Mouse (Mus musculus): ENCODE data around the gene Plekha6.
A peak's percentile ranks its signal among the peaks of the same experiment; 100 is the strongest.

The Plekha6 gene

DNA sequence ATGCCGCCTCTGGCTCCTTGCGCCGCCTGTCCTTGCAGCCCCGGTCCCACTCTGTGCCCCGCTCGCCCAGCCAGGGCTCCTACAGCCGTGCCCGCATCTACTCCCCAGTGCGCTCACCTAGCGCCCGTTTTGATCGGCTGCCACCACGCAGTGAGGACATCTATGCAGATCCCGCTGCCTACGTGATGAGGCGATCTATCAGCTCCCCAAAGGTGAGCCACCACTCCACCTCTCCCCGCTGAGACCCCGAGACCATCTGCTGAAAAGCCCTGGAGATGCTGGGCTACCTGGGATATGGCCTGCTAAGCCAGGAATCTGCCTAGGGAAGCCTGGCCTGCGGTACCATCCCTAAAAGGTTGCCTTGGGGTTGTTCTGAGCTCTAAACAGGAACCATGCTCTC lies 110.2 kb downstream of the Plekha6 start:
- DNase-seq (ENCODE audit: low read depth, low spot score), result no peak

DNA sequence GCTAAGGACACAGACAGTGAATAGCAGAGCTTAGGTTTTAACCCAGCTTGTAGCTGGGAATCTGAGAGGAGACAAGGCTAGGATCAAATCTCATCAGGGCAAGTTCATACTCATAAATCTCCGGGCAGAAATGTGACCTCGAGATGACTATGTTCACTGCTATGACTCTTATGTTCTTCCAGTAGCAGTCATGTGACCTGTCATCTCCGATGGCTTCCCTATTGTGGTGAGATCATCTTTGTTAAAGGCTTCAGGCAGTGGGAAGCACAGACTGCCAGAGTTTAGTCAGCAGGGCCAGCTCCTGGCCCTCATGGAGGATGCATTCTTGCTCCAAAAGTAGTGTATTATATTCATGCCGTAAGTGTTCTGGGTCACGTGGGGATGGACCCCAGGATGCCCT lies 113.0 kb downstream of the Plekha6 start:
- DNase-seq (ENCODE audit: low read depth, low spot score), result no peak

DNA sequence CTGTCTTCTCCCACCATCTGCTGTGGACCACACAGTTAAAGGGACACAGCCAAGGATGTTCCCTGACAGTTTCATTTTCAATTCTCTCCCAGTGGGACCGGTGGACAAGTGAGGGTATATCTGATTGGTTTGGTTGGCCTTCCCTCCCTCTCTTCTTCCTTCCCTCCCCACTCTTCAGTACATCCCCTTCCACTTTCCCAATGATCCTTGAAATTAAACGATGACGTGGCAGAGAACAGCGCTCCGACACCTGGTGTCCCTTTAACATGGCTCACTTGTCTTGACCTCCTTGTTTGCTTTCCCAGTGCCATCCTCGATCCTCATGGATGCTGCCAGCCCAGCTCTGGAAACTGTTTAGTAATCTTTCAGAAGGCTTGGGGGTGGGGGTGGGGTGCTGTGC lies 114.5 kb downstream of the Plekha6 start:
- DNase-seq (ENCODE audit: low read depth, low spot score), result no peak

DNA sequence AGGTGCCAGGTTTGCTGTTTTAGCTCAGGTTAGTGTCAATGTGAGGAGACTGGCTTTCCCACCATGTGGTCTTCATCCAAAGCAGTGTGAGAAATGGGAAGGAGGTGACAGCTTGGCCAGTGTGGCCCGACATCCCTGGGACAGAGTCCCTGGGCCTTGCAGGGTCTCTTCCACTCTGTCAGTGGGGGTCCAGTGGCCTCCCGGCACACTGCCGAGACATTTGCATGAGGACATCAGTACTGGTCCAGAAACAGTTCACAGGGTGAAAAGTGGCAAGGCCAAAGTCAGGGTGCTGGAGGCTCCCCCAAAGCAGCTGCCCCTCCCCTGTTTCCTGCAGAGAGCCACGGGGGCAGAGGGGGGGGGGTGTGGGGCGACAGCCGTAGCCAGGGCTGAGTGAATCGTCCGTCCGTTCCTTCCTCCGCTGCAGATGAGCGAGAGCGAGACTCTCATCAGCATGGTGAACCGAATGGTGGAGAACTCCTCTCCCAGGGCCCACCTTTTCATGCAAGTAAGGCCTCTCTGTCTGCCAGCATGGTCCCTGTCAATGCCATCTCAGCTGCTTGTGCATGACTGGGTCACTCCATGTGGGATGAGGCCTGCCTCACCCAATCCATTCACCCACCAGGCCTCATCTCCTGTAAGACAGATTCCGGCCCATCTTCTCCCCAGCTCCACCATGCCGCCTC lies 115.1 kb downstream of the Plekha6 start:
- no peak for DNase-seq (ENCODE audit: low read depth, low spot score)

DNA sequence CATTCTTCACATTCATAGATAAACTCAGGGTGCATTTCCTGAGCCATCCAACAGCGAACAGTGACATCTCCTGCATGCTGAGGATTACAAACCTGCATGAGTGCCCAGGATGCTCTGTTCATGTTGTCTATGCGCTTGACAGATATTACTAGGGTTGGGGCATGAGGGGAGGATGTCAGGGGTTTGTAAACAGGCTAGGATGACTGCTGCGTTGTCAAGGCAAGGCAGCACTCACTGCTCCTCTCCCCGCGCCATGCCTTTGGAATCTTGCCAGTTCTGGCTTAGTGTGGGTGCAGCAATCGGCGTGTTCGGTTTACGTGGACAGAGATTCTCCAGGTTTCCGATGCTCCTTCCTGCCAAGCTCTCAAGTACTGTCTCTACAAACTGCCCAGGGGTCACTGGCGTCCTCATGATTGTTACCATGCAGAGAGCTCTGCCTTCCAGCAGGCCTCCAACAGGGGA lies 115.7 kb downstream of the Plekha6 start:
- DNase-seq (ENCODE audit: low read depth, low spot score), result no peak

DNA sequence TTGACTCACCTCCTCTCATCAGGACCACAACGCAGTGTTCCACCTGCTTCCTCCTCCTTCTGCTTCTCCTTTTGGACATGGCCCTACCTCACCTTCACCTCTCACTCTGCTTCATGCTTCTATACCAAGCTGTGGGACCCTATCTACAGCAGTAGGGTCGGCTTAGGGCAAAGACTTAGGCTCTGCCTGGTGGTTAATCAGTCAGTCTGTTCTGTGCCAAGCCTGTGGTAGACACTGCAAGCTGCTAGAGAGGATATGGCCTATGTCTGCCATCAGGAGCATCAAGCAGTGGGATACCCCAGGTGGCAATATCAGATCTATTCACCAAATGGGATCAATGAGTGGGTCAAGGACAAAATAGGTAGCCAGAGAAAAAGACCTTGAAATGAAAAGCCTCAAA lies 116.5 kb downstream of the Plekha6 start:
- DNase-seq (ENCODE audit: low read depth, low spot score), result no peak

DNA sequence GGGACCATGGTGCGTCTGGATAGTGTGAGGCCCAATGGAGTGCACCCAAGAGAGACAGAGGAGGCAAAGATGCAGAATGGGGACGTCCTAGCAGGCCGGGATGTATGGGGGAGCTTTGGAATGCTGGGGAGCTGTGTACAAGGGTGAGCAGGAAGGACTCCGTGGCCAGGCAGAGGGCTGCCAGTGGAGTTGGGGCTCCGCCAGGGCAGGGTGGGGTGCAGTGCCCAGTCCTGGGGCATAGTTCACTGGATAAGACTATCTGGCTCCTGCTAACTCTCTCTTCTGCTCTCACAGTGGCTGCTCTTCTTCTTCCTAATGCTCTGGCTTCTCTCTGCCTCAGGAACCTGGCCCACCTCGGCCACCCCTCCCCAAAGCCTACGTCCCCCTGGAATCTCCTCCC lies 121.9 kb downstream of the Plekha6 start:
- DNase-seq (ENCODE audit: low read depth, low spot score), result no peak

DNA sequence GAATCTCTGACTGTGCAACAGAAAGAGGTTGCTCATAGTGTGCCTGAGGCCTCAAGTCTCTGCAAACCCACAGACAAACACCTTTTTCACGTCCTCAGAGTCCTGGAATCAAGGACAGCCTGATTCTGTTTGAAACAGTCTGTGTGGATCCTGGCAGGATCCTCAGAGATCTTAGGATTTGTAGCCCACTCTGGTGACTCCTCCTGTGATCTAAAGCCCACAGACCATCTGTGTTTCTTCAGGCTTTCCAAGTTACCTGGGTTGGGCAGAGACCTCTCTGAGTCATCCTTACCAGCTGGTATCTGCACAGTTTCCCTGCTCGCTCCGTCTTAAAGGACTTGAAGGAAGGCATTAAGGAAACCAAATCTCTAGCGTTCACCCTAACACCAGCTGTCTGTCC lies 123.0 kb downstream of the Plekha6 start:
- DNase-seq (ENCODE audit: low read depth, low spot score), result no peak

DNA sequence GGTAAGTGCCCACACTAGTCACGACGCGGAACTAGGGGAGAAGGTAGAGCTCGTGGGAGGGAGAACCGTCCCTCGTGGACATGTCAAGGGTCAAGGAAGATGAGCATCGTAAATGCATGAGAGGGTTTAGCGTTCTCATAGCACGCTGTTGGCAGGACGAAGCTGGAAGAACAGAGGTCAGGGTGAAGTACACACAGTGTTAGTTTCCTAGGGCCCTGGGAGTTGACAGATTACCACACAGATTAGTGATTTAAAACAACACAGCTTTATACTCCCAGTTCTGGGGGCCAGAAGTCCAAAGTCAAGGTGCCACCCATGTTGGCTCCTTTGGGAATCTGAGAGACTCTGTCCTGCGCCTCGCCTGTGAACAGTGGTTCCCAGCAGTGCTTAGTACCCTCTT lies 123.9 kb downstream of the Plekha6 start:
- no peak for DNase-seq (ENCODE audit: low read depth, low spot score)

DNA sequence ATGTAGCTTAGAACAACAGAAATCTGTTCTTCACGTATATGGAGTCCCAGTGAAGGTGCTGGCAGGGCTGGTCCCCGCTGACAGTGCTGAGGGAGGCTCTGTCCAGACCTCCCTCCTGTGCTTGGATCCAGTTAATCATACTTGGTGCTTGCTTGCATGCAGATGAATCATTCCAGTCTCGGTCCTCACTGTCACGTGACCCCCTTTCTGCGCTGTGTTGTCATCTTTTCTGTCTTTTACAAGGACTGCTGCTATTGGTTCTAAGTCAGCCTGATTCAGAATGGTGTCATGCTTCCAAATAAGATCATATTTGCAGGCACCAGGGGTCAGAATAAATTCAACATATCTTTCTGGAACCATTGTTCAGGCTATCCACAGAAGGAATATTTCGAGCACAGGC lies 127.9 kb downstream of the Plekha6 start:
- DNase-seq (ENCODE audit: low read depth, low spot score), result no peak

DNA sequence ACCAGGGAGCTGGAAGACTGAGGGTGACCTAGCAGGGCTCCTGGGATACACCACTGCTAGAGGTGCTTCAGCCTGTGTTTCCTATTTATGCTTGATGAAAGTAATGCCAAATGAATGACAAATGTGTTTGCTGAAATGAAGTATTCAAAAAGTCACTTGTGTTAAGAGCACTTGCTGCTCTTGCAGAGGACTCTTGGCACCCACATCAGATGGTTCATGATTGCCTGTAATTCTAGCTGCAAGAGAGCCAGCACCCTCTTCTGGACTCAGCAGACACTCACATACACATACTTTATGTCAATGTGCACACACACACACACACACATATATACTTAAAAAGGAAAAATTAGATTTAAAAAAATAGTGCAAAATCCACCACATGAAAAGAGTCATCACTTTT lies 128.6 kb downstream of the Plekha6 start:
- DNase-seq (ENCODE audit: low read depth, low spot score), result no peak

DNA sequence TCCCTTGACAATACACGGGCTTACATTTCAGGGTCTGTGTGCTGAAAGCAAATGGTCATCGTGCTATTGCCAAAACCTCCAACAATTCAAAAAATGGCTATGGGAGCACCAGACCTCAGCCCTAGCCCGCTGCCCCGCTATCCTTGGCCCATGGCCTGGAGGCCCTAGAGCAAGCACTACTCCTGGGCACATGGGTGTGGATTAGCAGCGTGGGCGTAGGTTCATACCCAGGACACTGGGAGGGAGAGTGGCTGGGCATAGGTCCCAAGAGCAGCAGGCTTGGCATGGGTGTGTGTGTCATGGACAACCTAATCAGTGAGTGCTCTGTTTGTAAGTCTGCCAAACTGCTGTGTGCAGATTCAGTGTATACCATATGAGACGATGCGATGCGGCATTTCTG lies 132.4 kb downstream of the Plekha6 start:
- DNase-seq (ENCODE audit: low read depth, low spot score), result no peak

DNA sequence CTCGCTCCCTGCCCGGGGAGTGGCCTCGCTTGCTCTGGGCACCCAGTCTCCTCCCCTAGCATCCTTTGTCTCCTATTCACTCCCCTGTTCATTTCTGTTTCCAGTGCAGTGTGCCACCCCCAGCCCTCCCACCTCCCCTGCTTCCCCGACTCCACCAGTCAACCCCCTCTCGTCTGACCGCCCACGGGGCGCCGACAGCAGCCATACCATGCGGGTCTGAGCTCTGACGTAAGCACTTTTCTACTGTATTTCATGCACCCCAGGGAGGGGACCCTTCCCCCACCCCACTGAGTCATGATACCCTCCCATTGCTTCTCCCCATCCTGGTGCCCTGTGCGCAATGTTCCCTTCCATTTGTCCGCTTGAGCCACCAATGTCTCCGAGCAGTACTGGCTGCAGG lies 134.8 kb downstream of the Plekha6 start:
- DNase-seq (ENCODE audit: low read depth, low spot score), result no peak

DNA sequence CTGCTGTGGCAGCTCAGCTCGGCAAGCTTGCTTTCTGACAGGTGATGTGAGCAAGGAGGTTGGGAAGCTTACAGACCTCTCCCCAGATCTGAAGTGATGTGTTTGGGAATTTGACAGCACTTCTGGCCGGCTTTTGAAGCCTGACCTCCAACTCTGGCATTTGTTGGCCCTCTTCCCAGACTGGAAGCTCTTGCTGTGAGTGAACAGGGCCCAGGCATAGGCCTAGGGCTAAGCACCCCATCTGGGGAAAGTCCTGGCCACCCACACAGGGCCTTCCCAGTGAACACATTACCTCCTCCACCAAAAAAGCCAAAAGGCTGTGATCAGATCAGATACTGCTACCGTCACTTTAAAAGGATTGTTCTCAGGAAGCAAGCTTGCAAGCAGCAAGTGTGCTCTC lies 138.5 kb downstream of the Plekha6 start:
- no peak for DNase-seq (ENCODE audit: low read depth, low spot score)

DNA sequence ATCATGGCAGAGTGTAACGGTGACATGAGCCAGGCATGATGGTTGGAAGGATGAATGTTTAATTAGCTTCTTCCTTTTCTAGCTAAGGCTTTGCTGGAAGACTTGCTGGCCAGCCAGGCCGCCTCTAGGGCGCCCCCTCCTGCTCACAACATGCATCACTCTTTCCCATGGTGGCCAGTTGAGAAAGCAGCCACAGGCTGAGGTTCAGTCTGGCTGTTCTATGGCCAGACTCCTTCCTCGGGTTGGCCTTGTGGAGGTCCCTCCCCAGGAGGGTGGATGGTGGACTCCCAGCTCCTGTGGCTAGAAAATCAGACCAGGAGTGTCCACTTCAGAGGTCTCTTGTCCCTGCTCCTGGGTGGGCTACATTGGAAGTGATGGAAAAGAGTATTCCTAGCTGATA lies 142.8 kb downstream of the Plekha6 start:
- peak; percentile 66 for DNase-seq (ENCODE audit: low read depth, low spot score)

DNA sequence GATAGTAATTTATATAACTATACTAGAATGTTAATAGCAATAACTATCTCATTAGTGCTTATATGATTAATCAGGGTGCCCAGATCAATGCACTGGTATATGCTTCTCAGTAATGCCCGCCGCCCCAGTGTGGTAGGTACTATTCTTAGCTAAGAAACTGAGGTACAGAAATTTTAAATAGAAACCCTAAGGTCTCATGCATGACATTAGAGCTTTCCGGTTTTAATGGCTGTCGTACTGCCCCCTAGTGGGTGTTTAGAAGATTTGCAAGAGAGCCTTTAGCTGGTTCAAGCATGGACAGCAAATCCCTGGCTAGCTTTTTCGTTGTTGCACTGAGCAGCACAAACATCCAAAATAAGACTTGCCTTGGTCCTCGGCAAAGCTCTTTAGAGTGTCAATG lies 143.3 kb downstream of the Plekha6 start:
- peak; percentile 69 for DNase-seq (ENCODE audit: low read depth, low spot score)

DNA sequence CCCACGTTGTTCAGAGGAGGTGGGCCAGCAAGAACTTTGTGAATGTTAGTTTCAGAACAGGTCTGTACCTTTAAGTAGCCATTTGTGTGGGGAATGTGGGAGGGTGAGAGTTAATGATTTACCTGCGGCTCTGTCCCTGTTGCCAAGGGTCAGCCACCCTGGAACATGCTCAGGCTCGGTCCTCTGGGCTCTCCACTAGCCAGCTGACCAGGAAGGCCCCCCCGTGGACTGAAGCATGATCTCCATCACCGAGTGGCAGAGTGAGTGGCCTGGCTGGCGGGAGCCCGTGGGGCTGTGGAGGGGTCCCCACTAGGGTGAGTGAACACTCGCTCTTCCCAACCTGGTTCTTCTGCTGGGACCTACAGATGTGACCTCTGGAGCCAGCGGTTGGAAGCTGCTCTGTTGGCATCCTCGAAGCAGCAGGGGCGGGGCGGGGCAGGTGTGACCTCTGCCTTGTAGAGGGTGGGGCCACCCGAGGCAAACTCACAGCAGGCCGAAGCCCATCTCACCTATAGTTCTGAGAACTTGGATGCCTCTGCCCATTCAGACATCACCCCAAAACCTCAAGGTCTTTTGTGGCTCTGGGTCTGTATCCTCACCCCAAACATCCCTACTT lies 145.8 kb downstream of the Plekha6 start, which contains the start of gene Golt1a:
Golt1a (plus strand) TSS at position 149 of the 616 bp plus-strand sequence.
- no peak for DNase-seq (ENCODE audit: low read depth, low spot score)

DNA sequence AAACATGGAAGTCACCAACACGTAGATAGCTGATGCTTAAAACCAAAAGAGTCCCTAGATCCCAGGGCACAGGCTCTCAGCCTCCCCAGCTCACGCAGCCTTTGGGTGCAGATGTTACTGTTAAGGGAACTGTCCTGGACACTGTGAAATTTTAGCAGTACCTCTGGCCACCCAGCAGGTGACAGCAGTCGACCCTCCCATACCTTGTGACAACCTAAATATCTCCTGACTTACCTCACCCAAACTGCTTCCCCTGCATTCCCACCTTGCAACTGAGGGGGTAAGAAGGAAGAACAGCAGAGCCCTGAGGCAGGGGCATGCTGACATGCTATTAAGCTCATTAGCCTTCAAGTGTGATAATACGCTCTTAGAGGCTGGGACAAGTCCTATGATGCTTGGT lies 147.2 kb downstream of the Plekha6 start:
- DNase-seq (ENCODE audit: low read depth, low spot score), result no peak

DNA sequence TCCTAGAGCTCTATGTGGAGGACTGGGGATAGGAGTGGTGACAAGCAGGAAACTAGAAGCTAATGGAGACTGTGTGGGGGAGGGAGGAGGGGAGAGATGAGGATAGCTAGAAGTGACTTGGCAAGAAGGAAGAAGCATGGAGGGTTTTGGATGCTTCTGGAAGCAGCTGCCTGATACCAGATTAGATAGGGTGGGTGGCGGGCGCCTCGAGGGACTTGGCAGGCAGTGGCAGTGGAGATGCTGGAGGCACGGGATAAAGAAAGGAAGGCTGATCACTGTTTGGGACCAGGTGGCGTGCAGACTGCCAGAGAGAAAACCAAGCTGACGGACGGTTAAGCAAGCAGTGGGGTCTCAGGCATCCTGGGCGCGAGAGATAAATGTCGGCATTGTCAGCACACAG lies 147.9 kb downstream of the Plekha6 start:
- no peak for DNase-seq (ENCODE audit: low read depth, low spot score)

DNA sequence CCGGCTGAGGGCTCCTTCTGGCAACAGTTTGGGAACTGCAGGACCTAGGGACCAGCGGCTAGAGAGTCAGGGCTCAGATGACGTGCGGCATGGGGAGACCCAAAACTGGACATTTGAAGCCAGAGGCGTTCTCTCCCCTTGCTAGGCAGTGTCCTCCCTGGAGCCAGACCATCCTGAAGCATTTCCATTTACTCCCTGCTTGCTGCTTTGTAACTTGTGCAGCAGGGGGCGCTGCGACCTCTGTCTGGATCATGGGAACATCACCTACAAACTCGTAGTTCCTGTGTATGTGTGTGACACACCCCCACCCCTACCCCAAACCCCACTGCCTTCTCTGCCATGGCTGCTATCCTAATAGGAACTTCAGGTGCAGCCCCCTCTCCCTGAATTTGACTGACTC lies 150.4 kb downstream of the Plekha6 start:
- peak; percentile 43 for DNase-seq (ENCODE audit: low read depth, low spot score)

DNA sequence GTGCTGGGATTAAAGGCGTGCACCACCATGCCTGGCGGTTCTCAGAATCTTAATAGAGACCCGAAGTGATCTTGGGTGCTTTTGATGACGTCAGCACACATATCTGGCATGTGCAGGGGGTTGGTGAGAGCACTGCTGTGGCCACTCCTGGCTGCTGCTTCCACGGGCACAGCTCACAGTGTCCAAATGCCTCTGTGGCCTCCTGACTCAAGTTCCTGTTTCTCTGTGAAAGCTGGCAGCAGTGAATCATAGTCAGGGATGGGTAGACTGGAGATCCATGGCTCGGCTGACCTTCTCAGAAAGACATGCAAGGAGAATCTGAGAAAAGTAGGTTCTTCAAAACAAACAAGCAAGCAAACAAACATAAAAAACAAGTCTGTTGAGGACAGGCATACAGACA lies 151.8 kb downstream of the Plekha6 start:
- DNase-seq (ENCODE audit: low read depth, low spot score), result no peak

DNA sequence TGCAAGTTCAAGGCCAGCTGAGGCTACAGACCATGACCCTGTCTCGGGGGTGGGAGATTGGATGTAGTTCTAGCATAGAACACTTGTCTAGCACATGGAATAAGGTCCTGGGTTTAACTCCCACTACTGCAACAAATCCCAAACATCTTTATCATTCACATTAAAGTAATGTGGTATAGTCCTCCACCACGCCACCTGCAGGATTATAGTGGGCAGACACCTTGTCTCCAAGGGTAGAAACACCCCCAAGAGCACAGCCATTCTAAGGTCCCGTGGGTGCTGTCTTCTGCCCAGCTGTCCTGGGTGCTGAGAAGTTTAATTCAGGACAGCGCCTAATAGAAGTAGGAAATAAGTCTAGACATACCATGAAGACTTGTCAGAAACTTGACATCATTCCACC lies 152.6 kb downstream of the Plekha6 start:
- no peak for DNase-seq (ENCODE audit: low read depth, low spot score)

DNA sequence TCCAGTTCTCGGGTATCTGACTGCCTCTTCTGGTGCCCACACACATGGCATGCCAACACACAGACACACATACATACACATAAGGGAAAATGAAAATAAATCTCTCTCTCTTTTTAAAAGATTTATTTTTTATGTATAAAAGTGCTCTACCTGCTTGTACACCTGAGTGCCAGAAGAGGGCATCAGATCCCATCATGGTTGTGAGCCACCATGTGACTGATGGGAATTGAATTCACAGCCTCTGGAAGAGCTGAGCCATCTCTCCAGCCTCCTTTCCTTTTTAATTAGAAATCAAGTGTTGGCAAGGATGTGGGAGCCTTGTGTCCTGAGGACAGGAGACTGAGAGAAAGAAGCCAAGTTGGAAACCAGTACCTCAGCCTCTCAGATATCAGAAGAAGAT lies 153.1 kb downstream of the Plekha6 start:
- DNase-seq (ENCODE audit: low read depth, low spot score), result no peak
